Mouse (Mus musculus): Measurements from ENCODE around the gene Pigu. TPM values are rescaled to one million over a fixed set of nuclear protein-coding genes. Genes with fewer than 3 reads are reported as not detected.

The Pigu gene
- polyA plus RNA-seq, 1 experiment from 2014 or later = 60.4 TPM

GRCm38 (mm10) chr2:155313671-155314070, 43.6 kb downstream of the Pigu start:
- WGBS = 60% methylated on average over 6 of the region's 6 CpGs
- no peaks in the 10 kb centered on the region for H3K27me3 ChIP-seq (replicated peaks; ENCODE audit: control insufficient read depth, insufficient read depth, low read length)
- no peak overlapping the region for H3K4me3 ChIP-seq (replicated peaks; ENCODE audit: low read length)
- no peak overlapping the region for H3K9ac ChIP-seq (replicated peaks; ENCODE audit: low read depth, low read length)
- peaks cover 3% of the 10 kb centered on the region; the same call in 1 of the 2 replicates for H3K4me1 ChIP-seq (replicated peaks; ENCODE audit: control insufficient read depth, insufficient read depth, low read length)
- no peaks in the 10 kb centered on the region for H3K9me3 ChIP-seq (ENCODE audit: control insufficient read depth, low read length)
- no peak overlapping the region for H3K4me2 ChIP-seq (ENCODE audit: low read length)
- peaks cover 6% of the 10 kb centered on the region; the same call in 1 of the 2 replicates for H3K36me3 ChIP-seq (ENCODE audit: control insufficient read depth, insufficient read depth)
- no peak for ATAC-seq
- no peak overlapping the region for H3K27ac ChIP-seq (ENCODE audit: low read length)

DNA sequence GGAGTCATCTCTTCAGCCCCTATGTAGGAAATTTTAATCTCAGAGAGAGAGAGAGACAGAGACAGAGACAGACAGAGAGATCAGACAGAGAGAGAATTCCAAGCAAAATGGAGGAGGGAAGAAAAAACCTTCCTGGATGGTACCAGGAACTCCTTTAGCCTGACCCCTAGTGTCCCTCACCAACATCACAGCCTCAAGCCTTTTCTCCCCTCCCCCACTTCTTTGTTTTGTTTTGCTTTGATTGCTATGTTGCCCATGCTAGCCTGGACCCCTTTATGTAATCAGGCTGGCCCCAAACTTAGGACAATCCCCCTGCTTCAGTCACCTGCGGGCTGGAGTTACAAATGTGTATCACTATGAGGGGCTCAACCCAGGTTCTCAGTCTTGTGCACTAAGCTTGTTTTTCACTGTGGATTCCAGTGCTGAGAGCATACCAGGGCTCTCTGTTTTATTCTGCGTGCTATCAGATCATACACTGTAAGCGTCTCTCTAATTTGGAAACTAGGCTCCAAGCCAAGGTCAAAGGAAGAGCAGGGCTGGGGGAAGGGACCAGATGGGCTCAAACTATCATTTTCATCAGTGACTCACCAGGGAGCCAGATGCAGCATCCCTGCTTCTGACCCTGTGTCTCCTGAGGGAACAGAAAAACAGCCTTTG, 48.2 kb downstream of the Pigu start:
- no peak overlapping the region for H3K9ac ChIP-seq (replicated peaks; ENCODE audit: low read depth, low read length)
- 34% methylated on average over 3 of the region's 3 CpGs for WGBS
- no peak overlapping the region for H3K4me2 ChIP-seq (ENCODE audit: low read length)
- H3K9me3 ChIP-seq (ENCODE audit: control insufficient read depth, low read length) = no peaks in the 10 kb centered on the region
- no peak overlapping the region for H3K4me3 ChIP-seq (replicated peaks; ENCODE audit: low read length)
- peaks cover 8% of the 10 kb centered on the region; the same call in 1 of the 2 replicates for H3K36me3 ChIP-seq (ENCODE audit: control insufficient read depth, insufficient read depth)
- ATAC-seq = no peak
- H3K4me1 ChIP-seq (replicated peaks; ENCODE audit: control insufficient read depth, insufficient read depth, low read length) = peaks cover 3% of the 10 kb centered on the region; the same call in 1 of the 2 replicates
- H3K27me3 ChIP-seq (replicated peaks; ENCODE audit: control insufficient read depth, insufficient read depth, low read length) = no peaks in the 10 kb centered on the region
- peak overlapping the region; percentile 35; the same call in 1 of the 2 replicates for H3K27ac ChIP-seq (ENCODE audit: low read length)

DNA sequence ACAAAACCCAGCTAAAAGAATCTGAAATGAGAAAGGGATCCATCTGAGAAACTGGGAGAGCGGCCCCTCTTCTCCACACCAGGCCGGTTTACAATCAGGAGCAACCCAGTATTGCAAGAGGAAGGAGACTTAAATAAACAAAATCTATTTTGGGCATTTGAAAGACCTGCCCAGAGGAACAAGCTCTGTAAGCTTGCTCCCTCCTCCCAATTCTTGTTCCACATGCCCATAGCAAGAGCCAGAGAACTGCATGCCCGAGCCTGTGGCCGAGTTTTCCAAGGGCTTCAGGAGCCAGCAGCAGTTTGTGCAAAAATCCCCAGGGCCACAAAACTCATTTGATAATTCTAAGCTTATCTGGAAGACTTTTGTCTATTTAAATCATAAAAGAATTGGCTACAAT, 57.7 kb downstream of the Pigu start:
- 91% methylated on average over 4 of the region's 4 CpGs for WGBS
- Histone ChIP-seq H3K4me1 (replicated peaks; ENCODE audit: control insufficient read depth, insufficient read depth, low read length) (no peaks in the 10 kb centered on the region), H3K27ac (ENCODE audit: low read length) (no peak overlapping the region), H3K9me3 (ENCODE audit: control insufficient read depth, low read length) (no peaks in the 10 kb centered on the region), H3K36me3 (ENCODE audit: control insufficient read depth, insufficient read depth) (peaks cover 8% of the 10 kb centered on the region), H3K4me2 (ENCODE audit: low read length) (no peak overlapping the region), H3K4me3 (replicated peaks; ENCODE audit: low read length) (no peak overlapping the region), H3K9ac (replicated peaks; ENCODE audit: low read depth, low read length) (no peak overlapping the region), H3K27me3 (replicated peaks; ENCODE audit: control insufficient read depth, insufficient read depth, low read length) (no peaks in the 10 kb centered on the region)
- ATAC-seq = no peak

DNA sequence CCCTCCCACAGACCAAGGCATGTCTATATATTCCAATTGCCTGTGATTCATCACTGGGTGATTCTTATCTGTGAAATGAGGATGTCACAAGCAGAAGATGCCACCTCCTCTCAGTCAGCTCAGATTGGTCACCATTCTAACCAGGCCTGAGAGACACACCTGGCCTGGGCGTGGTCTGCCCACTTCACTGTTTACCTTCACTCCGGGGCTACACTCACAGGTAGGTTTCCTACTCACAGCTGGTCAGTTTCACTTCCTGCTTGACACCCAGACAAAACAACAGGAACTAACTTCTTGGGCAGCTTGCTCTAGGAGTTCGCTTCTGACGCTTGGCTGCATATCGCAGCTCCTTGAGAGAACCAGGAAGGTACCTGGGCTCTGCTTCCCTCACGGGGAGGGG, 61.8 kb downstream of the Pigu start:
- Histone ChIP-seq H3K36me3 (ENCODE audit: control insufficient read depth, insufficient read depth) (peaks cover 8% of the 10 kb centered on the region), H3K4me2 (ENCODE audit: low read length) (no peak overlapping the region), H3K9ac (replicated peaks; ENCODE audit: low read depth, low read length) (no peak overlapping the region), H3K4me1 (replicated peaks; ENCODE audit: control insufficient read depth, insufficient read depth, low read length) (no peaks in the 10 kb centered on the region), H3K4me3 (replicated peaks; ENCODE audit: low read length) (no peak overlapping the region), H3K9me3 (ENCODE audit: control insufficient read depth, low read length) (no peaks in the 10 kb centered on the region), H3K27ac (ENCODE audit: low read length) (no peak overlapping the region), H3K27me3 (replicated peaks; ENCODE audit: control insufficient read depth, insufficient read depth, low read length) (no peaks in the 10 kb centered on the region)
- ATAC-seq = no peak
- 99% methylated on average over 6 of the region's 6 CpGs for WGBS

DNA sequence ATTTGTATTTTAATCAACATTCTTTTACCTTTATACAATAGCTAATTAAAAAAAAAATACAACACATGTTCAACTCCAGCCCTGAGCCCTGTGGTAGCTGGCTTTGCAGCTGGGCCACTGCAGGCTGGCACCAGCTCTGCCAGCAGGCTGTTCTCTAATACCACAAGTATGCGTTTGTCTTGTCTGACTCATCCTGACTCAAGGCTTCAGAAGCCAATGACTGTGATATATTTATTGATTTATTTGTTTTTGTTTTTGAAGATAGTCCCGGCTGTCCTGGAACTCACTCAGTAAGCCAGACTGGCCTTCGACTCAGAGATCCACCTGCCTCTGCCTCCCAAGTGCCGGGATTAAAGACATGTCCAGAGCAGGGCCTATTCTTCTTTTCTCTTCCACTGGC, 63.3 kb downstream of the Pigu start:
- no peak for ATAC-seq
- Histone ChIP-seq H3K27me3 (replicated peaks; ENCODE audit: control insufficient read depth, insufficient read depth, low read length) (no peaks in the 10 kb centered on the region), H3K9me3 (ENCODE audit: control insufficient read depth, low read length) (no peaks in the 10 kb centered on the region), H3K4me2 (ENCODE audit: low read length) (no peak overlapping the region), H3K4me1 (replicated peaks; ENCODE audit: control insufficient read depth, insufficient read depth, low read length) (no peaks in the 10 kb centered on the region), H3K27ac (ENCODE audit: low read length) (no peak overlapping the region), H3K4me3 (replicated peaks; ENCODE audit: low read length) (no peak overlapping the region), H3K36me3 (ENCODE audit: control insufficient read depth, insufficient read depth) (peaks cover 11% of the 10 kb centered on the region), H3K9ac (replicated peaks; ENCODE audit: low read depth, low read length) (no peak overlapping the region)
- WGBS = 96% methylated on average over 4 of the region's 4 CpGs

- H3K9ac ChIP-seq (replicated peaks; ENCODE audit: low read depth, low read length) = no peak overlapping the region
- ATAC-seq = no peak
- H3K4me1 ChIP-seq (replicated peaks; ENCODE audit: control insufficient read depth, insufficient read depth, low read length) = no peaks in the 10 kb centered on the region
- H3K27me3 ChIP-seq (replicated peaks; ENCODE audit: control insufficient read depth, insufficient read depth, low read length) = no peaks in the 10 kb centered on the region
- H3K27ac ChIP-seq (ENCODE audit: low read length) = no peak overlapping the region
- H3K4me3 ChIP-seq (replicated peaks; ENCODE audit: low read length) = no peak overlapping the region
- WGBS = 86% methylated on average over 2 of the region's 2 CpGs
- no peak overlapping the region for H3K4me2 ChIP-seq (ENCODE audit: low read length)
- H3K36me3 ChIP-seq (ENCODE audit: control insufficient read depth, insufficient read depth) = peaks cover 11% of the 10 kb centered on the region
- H3K9me3 ChIP-seq (ENCODE audit: control insufficient read depth, low read length) = no peaks in the 10 kb centered on the region
Measured at GRCm38 (mm10) chr2:155293382-155293781, 63.8 kb downstream of the Pigu start.

DNA sequence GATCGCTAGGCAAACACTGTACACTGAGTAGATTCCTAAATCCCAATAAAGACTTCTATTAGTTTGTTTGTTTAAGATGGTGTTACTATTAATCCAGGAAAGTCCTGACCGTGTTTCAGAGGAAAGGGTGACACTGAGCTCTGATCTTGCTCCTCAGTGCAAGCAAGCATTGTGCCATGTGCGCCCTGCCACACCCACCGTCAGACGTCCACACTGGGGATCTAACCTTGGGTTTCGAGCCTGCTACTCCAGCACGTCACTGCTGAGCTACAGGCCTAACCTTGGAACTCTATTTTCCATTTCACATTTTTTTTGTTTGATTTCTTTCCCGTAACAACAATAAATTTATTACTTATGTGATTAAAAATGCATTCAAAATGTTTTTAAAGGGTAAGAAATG, 67.2 kb downstream of the Pigu start:
- no peak for ATAC-seq
- Histone ChIP-seq H3K4me3 (replicated peaks; ENCODE audit: low read length) (no peak overlapping the region), H3K4me1 (replicated peaks; ENCODE audit: control insufficient read depth, insufficient read depth, low read length) (no peaks in the 10 kb centered on the region), H3K4me2 (ENCODE audit: low read length) (no peak overlapping the region), H3K9ac (replicated peaks; ENCODE audit: low read depth, low read length) (no peak overlapping the region), H3K36me3 (ENCODE audit: control insufficient read depth, insufficient read depth) (peaks cover 3% of the 10 kb centered on the region; the same call in 1 of the 2 replicates), H3K27me3 (replicated peaks; ENCODE audit: control insufficient read depth, insufficient read depth, low read length) (no peaks in the 10 kb centered on the region), H3K9me3 (ENCODE audit: control insufficient read depth, low read length) (no peaks in the 10 kb centered on the region), H3K27ac (ENCODE audit: low read length) (no peak overlapping the region)
- 95% methylated on average over 8 of the region's 8 CpGs for WGBS

DNA sequence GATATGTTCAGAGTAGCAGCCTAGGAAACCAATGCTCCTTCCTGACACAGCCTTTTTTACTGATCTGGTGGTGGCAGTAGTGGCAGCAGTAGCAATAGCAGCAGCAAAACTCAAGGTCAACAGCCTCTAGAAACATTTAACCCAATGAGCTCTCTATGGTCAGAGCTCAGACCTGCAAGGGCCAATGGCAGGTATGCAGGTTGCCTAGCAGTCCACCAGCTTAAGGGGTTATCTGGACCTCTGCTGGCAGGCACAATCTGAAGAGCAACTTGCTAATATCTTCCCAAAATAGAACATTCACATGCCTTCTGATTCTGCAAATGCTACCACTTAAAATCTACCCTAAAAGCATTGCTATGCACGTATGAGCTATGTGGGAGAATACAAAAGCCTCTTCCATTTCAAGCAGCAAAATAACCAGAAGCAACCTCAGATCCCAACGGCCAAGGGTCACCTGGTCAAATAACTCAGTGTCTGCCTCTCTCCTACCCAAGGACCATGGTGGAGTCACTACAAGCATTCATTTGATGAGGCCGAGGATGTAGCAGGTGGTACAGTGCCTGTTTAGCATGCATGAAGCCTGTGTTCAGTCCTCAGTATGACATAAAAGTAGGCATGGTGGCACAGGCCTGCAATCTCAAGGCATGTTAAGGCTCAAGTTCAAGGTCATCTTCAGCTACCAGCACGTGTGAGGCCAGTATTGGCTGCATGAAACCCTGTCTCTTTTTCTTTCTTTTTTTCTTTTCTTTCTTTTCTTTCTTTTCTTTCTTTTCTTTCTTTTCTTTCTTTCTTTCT, 69.6 kb downstream of the Pigu start:
- no peaks in the 10 kb centered on the region for H3K4me1 ChIP-seq (replicated peaks; ENCODE audit: control insufficient read depth, insufficient read depth, low read length)
- no peaks in the 10 kb centered on the region for H3K27me3 ChIP-seq (replicated peaks; ENCODE audit: control insufficient read depth, insufficient read depth, low read length)
- no peak overlapping the region for H3K4me2 ChIP-seq (ENCODE audit: low read length)
- 77% methylated on average over 4 of the region's 4 CpGs for WGBS
- no peak for ATAC-seq
- H3K9ac ChIP-seq (replicated peaks; ENCODE audit: low read depth, low read length) = no peak overlapping the region
- H3K36me3 ChIP-seq (ENCODE audit: control insufficient read depth, insufficient read depth) = peaks cover 3% of the 10 kb centered on the region; the same call in 1 of the 2 replicates
- no peak overlapping the region for H3K27ac ChIP-seq (ENCODE audit: low read length)
- H3K4me3 ChIP-seq (replicated peaks; ENCODE audit: low read length) = no peak overlapping the region
- no peaks in the 10 kb centered on the region for H3K9me3 ChIP-seq (ENCODE audit: control insufficient read depth, low read length)

DNA sequence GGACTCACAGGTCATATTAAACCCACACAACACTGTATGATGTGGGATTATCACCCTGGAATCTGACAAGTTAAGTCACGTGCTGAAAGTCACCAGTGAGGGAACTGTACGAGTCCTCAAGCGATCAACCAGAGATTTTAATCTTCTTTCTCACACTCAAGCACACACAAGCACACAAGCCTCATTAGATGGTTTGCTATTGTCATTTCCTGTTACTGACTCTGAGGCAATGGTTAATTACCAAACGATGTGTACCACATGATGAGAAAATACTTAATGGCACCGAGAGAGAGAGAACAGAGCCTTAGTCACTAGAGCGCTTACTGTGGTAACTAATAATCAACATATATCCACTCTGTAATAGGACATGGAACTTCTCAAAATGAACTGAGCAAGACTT, 71.5 kb downstream of the Pigu start:
- 67% methylated on average over 6 of the region's 6 CpGs for WGBS
- no peaks in the 10 kb centered on the region for H3K9me3 ChIP-seq (ENCODE audit: control insufficient read depth, low read length)
- no peak for ATAC-seq

More for the DNA sequence above, 71.5 kb downstream of the Pigu start:
- Histone ChIP-seq H3K4me2 (ENCODE audit: low read length) (no peak overlapping the region), H3K4me3 (replicated peaks; ENCODE audit: low read length) (no peak overlapping the region), H3K36me3 (ENCODE audit: control insufficient read depth, insufficient read depth) (peaks cover 3% of the 10 kb centered on the region; the same call in 1 of the 2 replicates), H3K4me1 (replicated peaks; ENCODE audit: control insufficient read depth, insufficient read depth, low read length) (no peaks in the 10 kb centered on the region), H3K27ac (ENCODE audit: low read length) (no peak overlapping the region), H3K27me3 (replicated peaks; ENCODE audit: control insufficient read depth, insufficient read depth, low read length) (no peaks in the 10 kb centered on the region), H3K9ac (replicated peaks; ENCODE audit: low read depth, low read length) (no peak overlapping the region)

Measured in forebrain, embryonic 16.5 days (tissue).